Mouse (Mus musculus) thymus, adult 2 months (tissue): ENCODE measurements at regions not wholly inside any gene's neighbourhood (a gene's known extent, or its start where the extent isn't known, plus 50 kb on each side); places are given as distances from the start of the nearest gene placed in this dataset.

Source experiments
- DNase-seq: peaks from one replicate; pipeline ENCODE4 v3.0.0; 2021
- H3K27ac ChIP-seq: fragments of 200-500 bp; 2 replicates; pipeline ENCODE4 v1.5.1; 2012; ENCODE audit warnings: low read length, control low read depth; ENCODE audit not compliant: control insufficient read depth, insufficient read depth
- H3K27me3 ChIP-seq: fragments of 200-500 bp; 2 replicates; pipeline ENCODE4 v1.6.1; 2012; ENCODE audit warnings: mild to moderate bottlenecking, low read length, moderate library complexity, mixed read lengths; ENCODE audit not compliant: control insufficient read depth, insufficient read depth
- H3K36me3 ChIP-seq: fragments of 200-500 bp; 2 replicates; pipeline ENCODE4 v1.6.1; 2012; ENCODE audit warnings: mild to moderate bottlenecking, low read length, moderate library complexity; ENCODE audit not compliant: control insufficient read depth, insufficient read depth
- H3K4me1 ChIP-seq: fragments of 200-500 bp; replicated peaks from 2 replicates; pipeline ENCODE4 v1.6.1; 2012; ENCODE audit warnings: low read length; ENCODE audit not compliant: control insufficient read depth, insufficient read depth
- H3K4me3 ChIP-seq: fragments of 200-500 bp; 2 replicates; pipeline ENCODE4 v1.5.1; 2012; ENCODE audit warnings: mild to moderate bottlenecking, low read length, control low read depth, moderate library complexity; ENCODE audit not compliant: control insufficient read depth, insufficient read depth
- CTCF ChIP-seq: fragments of 200-500 bp; IDR thresholded peaks from 2 replicates; pipeline ENCODE4 v1.5.1; 2012; ENCODE audit warnings: mild to moderate bottlenecking, control low read depth, low read length, moderate library complexity, borderline replicate concordance; ENCODE audit not compliant: control insufficient read depth, poor library complexity, insufficient read depth; ENCODE audit errors: extremely low read depth
- POLR2A ChIP-seq: fragments of 200-500 bp; IDR thresholded peaks from 2 replicates; pipeline ENCODE4 v1.6.1; 2012; ENCODE audit warnings: mild to moderate bottlenecking, low read length, control low read depth, moderate library complexity; ENCODE audit not compliant: control insufficient read depth, poor library complexity, insufficient read depth; ENCODE audit errors: extremely low read depth
- WGBS: fragments of 180-500 bp; shearing (Covaris S2); methylation state at CpG from one replicate; pipeline ENCODE4 v1.1.7; 2018; 5-methylcytosine and 5-hydroxymethylcytosine counted together

DNA sequence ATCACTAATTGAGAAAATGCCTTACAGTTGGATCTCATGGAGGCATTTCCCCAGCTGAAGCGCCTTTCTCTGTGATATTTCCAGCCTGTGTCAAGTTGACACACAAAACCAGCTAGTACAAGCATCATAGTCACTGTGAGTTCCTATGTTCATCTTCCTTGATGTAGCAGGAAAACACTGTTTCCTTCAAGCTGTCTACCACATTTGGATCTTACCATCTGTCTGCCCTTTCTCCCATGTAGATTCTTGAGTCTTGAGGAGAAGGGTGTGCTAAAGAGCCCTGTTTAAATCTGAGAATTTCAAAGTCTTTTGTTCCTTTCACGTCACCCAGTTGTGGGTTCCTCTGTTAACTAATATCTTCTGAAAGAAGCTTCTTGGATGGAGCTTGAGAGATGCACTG, 721.5 kb downstream of the Epha4 start:
- Histone ChIP-seq H3K4me3 (no peak overlapping the region), H3K27ac (no peak overlapping the region), H3K27me3 (no peaks in the 10 kb centered on the region), H3K4me1 (no peaks in the 10 kb centered on the region), H3K36me3 (no peaks in the 10 kb centered on the region)
- DNase-seq: no peak
- WGBS: 90% methylated on average over 2 of the region's 2 CpGs
- TF ChIP-seq CTCF (no peak), POLR2A (no peak)

DNA sequence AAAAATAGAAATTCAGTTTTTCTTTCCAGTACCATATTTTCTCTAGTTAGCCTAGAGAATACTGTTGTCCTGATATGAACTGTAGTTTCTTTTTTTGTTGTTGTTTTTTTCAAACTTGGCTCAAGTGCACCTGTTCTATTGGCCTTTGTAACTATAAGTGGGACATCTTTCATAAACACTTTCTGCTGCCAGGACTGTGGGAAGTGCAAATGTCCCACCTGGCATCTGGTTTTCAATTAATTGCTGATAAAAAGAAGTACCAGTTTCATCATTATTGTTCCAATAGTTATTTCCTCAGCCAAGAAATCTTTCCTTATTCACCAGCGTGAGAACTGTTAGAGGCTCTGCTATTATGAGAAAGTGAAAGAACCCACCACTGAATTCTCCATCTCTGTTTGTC, 695.0 kb downstream of the Epha4 start:
- H3K36me3 ChIP-seq: no peaks in the 10 kb centered on the region
- TF ChIP-seq POLR2A (no peak), CTCF (no peak)
- H3K4me1 ChIP-seq: no peaks in the 10 kb centered on the region
- no peak overlapping the region for H3K27ac ChIP-seq
- 88% methylated on average over 1 of the region's 1 CpGs for WGBS
- no peak overlapping the region for H3K4me3 ChIP-seq
- no peaks in the 10 kb centered on the region for H3K27me3 ChIP-seq
- no peak for DNase-seq

DNA sequence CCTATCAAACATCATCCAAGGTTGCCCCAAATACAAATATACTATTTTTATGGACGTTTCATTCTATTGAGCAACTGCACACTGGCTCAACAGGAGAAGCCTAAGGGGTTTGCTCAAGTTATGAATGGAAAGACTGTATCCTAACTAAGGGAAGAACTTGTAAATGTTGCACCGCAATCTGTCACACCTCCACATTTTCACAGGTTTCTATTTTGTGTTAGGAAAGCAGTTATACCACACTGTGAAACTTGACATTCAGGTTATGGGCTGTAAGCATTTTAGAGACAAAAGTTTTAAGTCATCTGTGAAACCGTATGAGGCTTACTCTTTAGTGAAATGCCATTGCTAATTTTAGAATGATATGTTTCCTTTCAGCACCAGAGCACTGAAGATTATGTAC, 693.3 kb downstream of the Epha4 start:
- TF ChIP-seq CTCF (no peak), POLR2A (no peak)
- WGBS: 77% methylated on average over 3 of the region's 3 CpGs
- no peaks in the 10 kb centered on the region for H3K27me3 ChIP-seq
- H3K4me1 ChIP-seq: no peaks in the 10 kb centered on the region
- no peaks in the 10 kb centered on the region for H3K36me3 ChIP-seq
- H3K4me3 ChIP-seq: no peak overlapping the region
- no peak overlapping the region for H3K27ac ChIP-seq
- no peak for DNase-seq

DNA sequence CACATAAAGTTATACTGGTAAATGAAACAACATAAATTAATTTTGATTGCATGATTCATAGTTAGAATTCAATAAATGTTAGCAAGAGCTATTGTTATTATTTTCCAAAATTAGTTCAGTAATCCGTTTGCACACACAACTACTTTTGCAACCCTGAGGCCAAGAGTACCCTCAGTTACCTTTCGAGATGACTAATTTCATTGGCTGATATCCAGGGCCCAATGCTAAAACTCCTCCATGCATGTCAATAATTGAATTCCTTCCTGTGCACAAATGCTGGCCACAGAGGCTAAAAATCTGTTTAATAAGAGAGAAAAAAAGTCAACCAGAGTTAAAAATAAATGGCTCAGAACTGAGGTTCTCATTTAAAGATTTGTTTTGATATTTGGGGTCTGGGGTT, 685.2 kb downstream of the Epha4 start:
- Histone ChIP-seq H3K4me3 (no peak overlapping the region), H3K4me1 (no peaks in the 10 kb centered on the region), H3K27ac (no peak overlapping the region), H3K27me3 (no peaks in the 10 kb centered on the region), H3K36me3 (no peaks in the 10 kb centered on the region)
- WGBS: 83% methylated on average over 2 of the region's 2 CpGs
- TF ChIP-seq CTCF (no peak), POLR2A (no peak)
- no peak for DNase-seq

DNA sequence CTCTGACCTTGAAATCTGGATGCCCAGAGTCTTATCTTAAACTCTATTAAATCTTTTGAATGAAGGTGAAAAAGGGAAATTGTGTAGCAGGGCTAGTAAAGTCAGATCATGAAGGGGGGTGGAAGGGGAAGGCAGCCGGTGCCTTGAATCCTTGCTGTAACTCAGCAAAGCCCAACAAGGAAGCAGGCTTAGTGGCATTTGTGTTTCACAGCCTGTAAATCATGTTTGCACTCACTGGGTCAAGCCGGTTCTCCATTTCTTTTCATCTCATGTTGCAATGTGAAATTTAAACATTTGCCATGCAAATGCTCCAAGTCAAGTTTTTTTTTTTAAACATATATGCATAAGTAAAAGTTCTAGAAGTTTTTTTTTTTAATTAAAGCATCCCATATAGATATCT, 682.6 kb downstream of the Epha4 start:
- Histone ChIP-seq H3K4me3 (no peak overlapping the region), H3K4me1 (no peaks in the 10 kb centered on the region), H3K36me3 (no peaks in the 10 kb centered on the region), H3K27ac (no peak overlapping the region), H3K27me3 (no peaks in the 10 kb centered on the region)
- no peak for DNase-seq
- TF ChIP-seq CTCF: no peak
- no peak for TF ChIP-seq POLR2A
- WGBS: 20% methylated on average over 2 of the region's 2 CpGs

DNA sequence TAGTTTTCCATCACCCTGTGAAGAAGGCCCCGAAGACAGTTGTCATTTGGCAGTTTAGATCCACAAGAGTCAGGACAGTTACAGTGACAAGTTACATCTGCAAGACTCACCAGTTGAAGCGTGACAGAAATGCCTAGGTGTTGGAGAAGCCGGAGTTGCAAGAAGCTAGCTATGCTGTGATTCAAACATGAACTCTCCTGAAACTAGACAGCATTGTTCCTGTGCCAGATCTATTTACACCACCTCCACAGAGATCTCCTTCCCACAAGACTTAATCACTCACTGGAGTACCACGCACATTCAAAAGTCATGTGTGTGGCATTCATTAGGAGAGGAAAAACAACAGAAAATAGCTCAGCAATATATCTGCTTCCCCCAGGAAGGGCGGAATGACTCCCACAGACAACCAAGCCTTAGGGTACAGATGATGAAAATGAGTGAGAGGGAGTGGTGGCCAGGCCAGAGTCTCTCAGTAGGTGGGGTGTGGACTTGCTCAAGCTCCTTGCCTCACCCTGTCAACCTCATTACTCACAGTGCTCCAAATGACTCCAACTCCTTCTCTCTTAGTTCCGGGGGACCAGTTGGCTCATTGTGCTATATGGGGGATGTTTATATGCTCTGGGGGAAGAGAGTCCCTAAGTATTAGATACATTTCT, 679.7 kb downstream of the Epha4 start:
- H3K4me1 ChIP-seq: no peaks in the 10 kb centered on the region
- no peak overlapping the region for H3K27ac ChIP-seq
- 91% methylated on average over 6 of the region's 6 CpGs for WGBS
- TF ChIP-seq CTCF: no peak
- TF ChIP-seq POLR2A: no peak
- no peaks in the 10 kb centered on the region for H3K27me3 ChIP-seq
- no peaks in the 10 kb centered on the region for H3K36me3 ChIP-seq
- H3K4me3 ChIP-seq: no peak overlapping the region
- no peak for DNase-seq

DNA sequence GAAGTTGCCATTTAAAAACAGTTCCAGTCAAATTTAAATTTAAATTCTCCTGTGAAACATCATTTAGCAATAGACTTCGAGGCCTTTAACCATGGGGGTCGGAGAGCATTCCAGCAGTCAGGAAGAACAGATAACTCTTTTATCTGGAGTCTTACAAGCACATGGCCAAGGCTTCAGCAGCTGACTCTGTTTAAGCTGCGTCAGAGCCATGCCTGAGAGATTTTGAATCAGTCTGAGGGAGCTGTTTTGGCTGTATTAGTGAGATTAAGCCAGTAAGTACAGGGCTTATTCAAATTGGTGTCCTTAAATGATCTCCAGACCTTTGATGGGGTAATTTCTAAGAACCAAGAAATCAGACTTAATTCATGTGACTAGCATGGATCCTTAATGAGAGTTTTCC, 665.5 kb downstream of the Epha4 start:
- Histone ChIP-seq H3K36me3 (no peaks in the 10 kb centered on the region), H3K4me3 (no peak overlapping the region), H3K4me1 (no peaks in the 10 kb centered on the region), H3K27ac (no peak overlapping the region), H3K27me3 (no peaks in the 10 kb centered on the region)
- DNase-seq: no peak
- no peak for TF ChIP-seq CTCF
- TF ChIP-seq POLR2A: no peak
- WGBS: 83% methylated on average over 3 of the region's 3 CpGs

DNA sequence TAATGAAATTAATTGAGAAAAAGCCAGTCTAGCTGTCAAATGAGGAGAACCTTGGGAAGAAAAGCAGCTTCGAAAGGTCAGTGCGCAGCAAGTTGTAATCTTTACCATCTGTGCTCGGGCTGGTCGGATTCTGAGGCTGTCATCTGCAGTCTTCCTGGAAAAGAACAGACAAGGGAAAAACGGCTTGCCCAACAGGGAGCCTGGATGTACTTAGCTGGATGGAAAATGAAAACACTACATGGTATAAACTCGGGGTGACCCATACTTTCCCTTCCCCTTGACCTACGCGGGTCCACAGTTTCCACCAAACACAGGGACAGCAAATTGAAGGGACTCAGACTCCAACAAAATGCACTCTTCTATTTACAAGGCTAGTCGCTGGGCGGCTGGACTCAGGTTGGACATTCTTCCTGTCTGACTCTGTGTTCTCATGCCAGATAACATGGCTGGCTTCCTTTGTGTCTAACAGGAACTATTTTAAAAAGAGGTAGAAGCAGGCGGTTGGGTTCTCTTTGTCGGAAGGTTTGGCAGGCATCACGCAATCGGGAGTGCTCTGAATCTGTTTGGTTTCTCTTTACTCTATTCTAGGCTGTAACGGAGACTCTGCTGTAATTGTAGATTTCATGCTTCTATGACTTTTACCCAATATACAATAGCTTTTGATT, 648.5 kb downstream of the Epha4 start:
- no peaks in the 10 kb centered on the region for H3K36me3 ChIP-seq
- no peaks in the 10 kb centered on the region for H3K27me3 ChIP-seq
- H3K27ac ChIP-seq: no peak overlapping the region
- no peaks in the 10 kb centered on the region for H3K4me1 ChIP-seq
- DNase-seq: no peak
- WGBS: 88% methylated on average over 15 of the region's 15 CpGs
- TF ChIP-seq POLR2A: no peak
- TF ChIP-seq CTCF: no peak
- H3K4me3 ChIP-seq: no peak overlapping the region
